Mouse (Mus musculus): ENCODE measurements around the gene Abcd4.

DNA sequence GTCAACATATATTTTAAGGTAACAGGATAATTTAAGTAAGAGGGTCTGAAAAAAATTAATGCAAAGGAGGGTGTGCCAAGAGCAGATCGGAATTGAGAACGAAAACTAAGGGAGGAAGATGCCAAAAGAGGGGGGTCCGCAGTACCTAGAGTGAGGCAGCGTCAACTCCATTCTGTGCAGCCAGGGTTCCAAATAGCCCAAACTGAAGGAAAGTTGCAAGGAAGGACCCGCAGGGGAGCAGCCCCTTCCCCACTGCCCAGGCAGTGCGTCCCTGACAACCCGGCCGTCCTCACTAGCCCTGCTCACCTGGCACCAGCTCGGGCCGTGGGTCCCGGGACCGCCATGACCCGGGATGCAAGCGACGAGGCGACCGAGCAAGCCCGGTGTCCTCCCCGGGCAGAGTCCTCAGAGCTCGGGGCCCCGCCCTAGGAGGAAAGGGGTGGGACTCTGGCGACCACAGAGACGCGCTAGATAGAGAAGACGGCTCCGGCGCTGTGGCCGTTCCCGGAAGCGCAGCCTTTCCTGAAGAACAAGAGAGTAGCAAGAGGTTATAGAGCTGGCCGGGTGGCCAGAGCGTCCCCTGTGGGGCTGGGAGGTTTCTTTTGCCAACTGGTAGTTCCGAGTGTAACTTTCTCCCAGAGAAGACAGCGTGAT, at the start of gene Abcd4:
- peak; percentile 57; the same call in 1 of the 2 replicates for TF ChIP-seq CTCF (IDR thresholded peaks at IDR 0.05; ENCODE audit: extremely low read depth, insufficient read depth, insufficient read length, insufficient replicate concordance)
- TF ChIP-seq POLR2A (IDR thresholded peaks at IDR 0.05; ENCODE audit: low read depth, low read length) = peak; percentile 79
